16 mouse cellular contexts compared by ENCODE assay signal in the genomic region with DNA sequence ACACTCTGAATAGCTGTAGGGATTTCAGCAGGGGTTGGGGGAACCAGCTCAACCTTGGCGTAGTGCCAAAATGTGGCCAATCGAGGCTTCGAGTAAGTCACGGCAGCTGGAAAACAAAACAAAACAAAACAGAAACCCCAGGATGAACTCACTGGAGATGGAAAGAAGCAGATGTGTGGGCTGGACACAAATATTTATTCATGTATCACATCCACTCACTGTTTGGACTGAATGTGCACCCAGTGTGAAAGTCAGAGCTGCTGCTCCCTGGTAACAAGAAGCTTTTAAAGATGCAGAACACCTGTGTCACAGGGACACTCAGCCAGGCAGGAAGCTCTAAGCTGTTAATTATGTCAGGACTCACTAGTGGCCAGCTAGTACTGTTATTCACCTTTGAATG. TPM values are rescaled to one million over a fixed set of nuclear protein-coding genes. Genes with fewer than 3 reads are reported as not detected.
DNase-seq lines count a peak whose midpoint lies in the region; ATAC-seq and TF ChIP-seq lines count a peak whose summit lies in the region.
"Had no signal": no experiment of that assay in that cellular context is flagged by ENCODE, and none has a peak within 500 bp of the region (broad histone marks: within the 10 kb centered on the region; RNA-seq: fewer than 3 reads in every experiment).

No protein-coding gene starts in this region.

- peak; percentile 5 for DNase-seq in forebrain, embryonic 14.5 days (ENCODE audit: low spot score)
- DNase-seq in forebrain, postnatal 0 days = no peak
- DNase-seq in kidney, adult 2 months = no peak
- DNase-seq in kidney, postnatal 25 days = no peak
- peak; percentile 5 for DNase-seq in lung, postnatal 10 days
- no peak for DNase-seq in lung, adult 2 months
- DNase-seq in brain, embryonic 14.5 days (ENCODE audit: low read depth) = peak; percentile 35
- no peak for DNase-seq in B cell, adult 2 months
- DNase-seq: cerebellum, adult 2 months; gastrocnemius, postnatal 25 days; heart, postnatal 14 days; lung, adult 18-20 months; right cerebral cortex, postnatal 14 days had no signal

- TF ChIP-seq CTCF in forebrain, postnatal 0 days (IDR thresholded peaks at IDR 0.05; ENCODE audit: low read depth) = no peak
- no peak for TF ChIP-seq CTCF in kidney, adult 2 months (conservative IDR thresholded peaks at IDR 0.05; ENCODE audit: insufficient read depth, insufficient read length, low read depth, low read length)
- no peak for TF ChIP-seq CTCF in lung, adult 2 months (IDR thresholded peaks at IDR 0.05; ENCODE audit: insufficient read depth, low read length)
- no peak for TF ChIP-seq CTCF in brain, embryonic 14.5 days (IDR thresholded peaks at IDR 0.05; ENCODE audit: borderline replicate concordance, extremely low read depth, insufficient read depth, insufficient read length)

- no peaks in the 10 kb centered on the region for H3K9me3 ChIP-seq in forebrain, embryonic 14.5 days (replicated peaks; ENCODE audit: control insufficient read depth, low read length)
- H3K9me3 ChIP-seq in forebrain, postnatal 0 days (ENCODE audit: low read length) = no peaks in the 10 kb centered on the region
- H3K9me3 ChIP-seq: G1E; midbrain, embryonic 13.5 days had no signal

- H3K9ac ChIP-seq in forebrain, embryonic 14.5 days (ENCODE audit: low read length) = no peak overlapping the region; the same call in 1 of the 2 replicates
- no peak overlapping the region for H3K9ac ChIP-seq in forebrain, postnatal 0 days

- H3K36me3 ChIP-seq in forebrain, embryonic 14.5 days (ENCODE audit: control insufficient read depth, insufficient read depth, low read length) = peaks cover 27% of the 10 kb centered on the region
- peaks cover 23% of the 10 kb centered on the region for H3K36me3 ChIP-seq in forebrain, postnatal 0 days (ENCODE audit: insufficient read depth)
- H3K36me3 ChIP-seq in kidney, adult 2 months (ENCODE audit: control insufficient read depth, insufficient read depth, low read length) = peaks cover 11% of the 10 kb centered on the region

- WGBS in forebrain, embryonic 14.5 days = 17% methylated on average over 4 of the region's 4 CpGs
- 24% methylated on average over 4 of the region's 4 CpGs for WGBS in forebrain, postnatal 0 days
- 13% methylated on average over 4 of the region's 4 CpGs for WGBS in kidney, adult 2 months
- 15% methylated on average over 4 of the region's 4 CpGs for WGBS in lung, adult 2 months

- H3K4me2 ChIP-seq in forebrain, embryonic 14.5 days (ENCODE audit: low read length) = no peak overlapping the region
- H3K4me2 ChIP-seq in forebrain, postnatal 0 days (ENCODE audit: low read depth) = no peak overlapping the region
- H3K4me2 ChIP-seq: midbrain, embryonic 13.5 days had no signal

- H3K27ac ChIP-seq in forebrain, embryonic 14.5 days (ENCODE audit: low read depth, low read length) = peak overlapping the region; percentile 44; the same call in 1 of the 2 replicates
- no peak overlapping the region for H3K27ac ChIP-seq in forebrain, postnatal 0 days (ENCODE audit: low read depth, low read length)
- peak overlapping the region; percentile 31; the same call in 1 of the 2 replicates for H3K27ac ChIP-seq in kidney, adult 2 months (ENCODE audit: insufficient read depth, low read depth, low read length)
- H3K27ac ChIP-seq: midbrain, embryonic 13.5 days had no signal

- ATAC-seq in forebrain, embryonic 14.5 days = no peak
- ATAC-seq in forebrain, postnatal 0 days = no peak
- ATAC-seq: inflammation-experienced regulatory T-cells, adult 6 months; midbrain, embryonic 13.5 days had no signal

- peaks cover 14% of the 10 kb centered on the region for H3K4me1 ChIP-seq in forebrain, embryonic 14.5 days (ENCODE audit: control insufficient read depth, insufficient read depth, low read length)
- peaks cover 6% of the 10 kb centered on the region for H3K4me1 ChIP-seq in forebrain, postnatal 0 days (ENCODE audit: insufficient read depth)
- H3K4me1 ChIP-seq in kidney, adult 2 months (ENCODE audit: control insufficient read depth, insufficient read depth, low read length) = peaks cover 13% of the 10 kb centered on the region; the same call in 1 of the 2 replicates
- H3K4me1 ChIP-seq in lung, adult 2 months (ENCODE audit: control insufficient read depth, insufficient read depth, low read length) = no peaks in the 10 kb centered on the region; the same call in none of the 2 replicates

- no peaks in the 10 kb centered on the region for H3K27me3 ChIP-seq in forebrain, embryonic 14.5 days (replicated peaks; ENCODE audit: control insufficient read depth, insufficient read depth, low read length)
- H3K27me3 ChIP-seq in forebrain, postnatal 0 days (ENCODE audit: insufficient read depth, low read length) = no peaks in the 10 kb centered on the region
- no peaks in the 10 kb centered on the region for H3K27me3 ChIP-seq in kidney, adult 2 months (replicated peaks; ENCODE audit: control insufficient read depth, insufficient read depth, low read length)
- H3K27me3 ChIP-seq: midbrain, embryonic 13.5 days had no signal

- H3K4me3 ChIP-seq in forebrain, embryonic 14.5 days (ENCODE audit: low read depth, low read length) = no peak overlapping the region
- H3K4me3 ChIP-seq in forebrain, postnatal 0 days (ENCODE audit: low read depth, low read length) = no peak overlapping the region
- no peak overlapping the region for H3K4me3 ChIP-seq in kidney, adult 2 months (ENCODE audit: insufficient read depth, low read depth, low read length)
- no peak overlapping the region for H3K4me3 ChIP-seq in lung, adult 2 months (replicated peaks; ENCODE audit: extremely low read depth, low read depth, low read length)
- H3K4me3 ChIP-seq: midbrain, embryonic 13.5 days had no signal

- no peak for TF ChIP-seq POLR2A in kidney, adult 2 months (IDR thresholded peaks at IDR 0.05; ENCODE audit: low read depth, low read length)
- TF ChIP-seq POLR2A in lung, adult 2 months (IDR thresholded peaks at IDR 0.05; ENCODE audit: borderline replicate concordance, extremely low read depth, low read depth, low read length) = no peak
- TF ChIP-seq POLR2A in brain, embryonic 14.5 days (IDR thresholded peaks at IDR 0.05; ENCODE audit: borderline replicate concordance, extremely low read depth, insufficient read depth, insufficient read length, poor library complexity, severe bottlenecking) = no peak

RNA-seq across cellular contexts. Expression of gene Atp5l, which starts 5.8 kb away (rescaled TPM):
- polyA plus RNA-seq in forebrain, embryonic 14.5 days (2014; fragmentation: Nextera tagmentation; extraction: Ambion mirVana) = 680 and 882 TPM in 2 replicates
- total RNA-seq in forebrain, postnatal 0 days (2014; rRNA removed) = 216 and 362 TPM in 2 replicates
- polyA plus RNA-seq in forebrain, postnatal 0 days (2015; fragmentation: Nextera tagmentation; extraction: Ambion mirVana) = 859 and 1,152 TPM in 2 replicates
- polyA plus RNA-seq in kidney, adult 2 months (2012; rRNA removed) = 732 and 924 TPM in 2 replicates
- polyA plus RNA-seq in lung, adult 2 months (2012; rRNA removed) = 105 and 150 TPM in 2 replicates
- 610 and 841 TPM in 2 replicates for polyA plus RNA-seq in brain, embryonic 14.5 days (2012; rRNA removed)

RNA-seq across cellular contexts. Expression of gene Kmt2a, which starts 33.6 kb away (rescaled TPM):
- 9.6 and 16.0 TPM in 2 replicates for polyA plus RNA-seq in forebrain, embryonic 14.5 days (2014; fragmentation: Nextera tagmentation; extraction: Ambion mirVana)
- 14.5 and 18.5 TPM in 2 replicates for total RNA-seq in forebrain, postnatal 0 days (2014; rRNA removed)
- 6.7 and 13.7 TPM in 2 replicates for polyA plus RNA-seq in forebrain, postnatal 0 days (2015; fragmentation: Nextera tagmentation; extraction: Ambion mirVana)
- 12.1 and 13.9 TPM in 2 replicates for polyA plus RNA-seq in kidney, adult 2 months (2012; rRNA removed)
- polyA plus RNA-seq in lung, adult 2 months (2012; rRNA removed) = 18.8 and 22.6 TPM in 2 replicates
- polyA plus RNA-seq in brain, embryonic 14.5 days (2012; rRNA removed) = 25.6 and 41.4 TPM in 2 replicates

RNA-seq across cellular contexts. Expression of gene Ube4a, which starts 50.7 kb away (rescaled TPM):
- polyA plus RNA-seq in forebrain, embryonic 14.5 days (2014; fragmentation: Nextera tagmentation; extraction: Ambion mirVana) = 46.0 and 53.0 TPM in 2 replicates
- 40.9 and 51.5 TPM in 2 replicates for total RNA-seq in forebrain, postnatal 0 days (2014; rRNA removed)
- 22.6 and 28.9 TPM in 2 replicates for polyA plus RNA-seq in forebrain, postnatal 0 days (2015; fragmentation: Nextera tagmentation; extraction: Ambion mirVana)
- polyA plus RNA-seq in kidney, adult 2 months (2012; rRNA removed) = 15.9 and 18.3 TPM in 2 replicates
- 7.3 and 13.6 TPM in 2 replicates for polyA plus RNA-seq in lung, adult 2 months (2012; rRNA removed)
- polyA plus RNA-seq in brain, embryonic 14.5 days (2012; rRNA removed) = 24.0 and 42.3 TPM in 2 replicates

Comparison
In these comparisons a context has a peak if more than half of its experiments do, and no peak if none do; other contexts are left out.
1. DNase-seq: peak in forebrain, embryonic 14.5 days (single experiment), lung, postnatal 10 days (single experiment) and brain, embryonic 14.5 days (single experiment); none in forebrain, postnatal 0 days (single experiment), kidney, adult 2 months (single experiment), kidney, postnatal 25 days (0 of 2), lung, adult 2 months (single experiment) and B cell, adult 2 months (0 of 2).